Comparison of ENCODE assay signal across 22 mouse cellular contexts in the genomic region with DNA sequence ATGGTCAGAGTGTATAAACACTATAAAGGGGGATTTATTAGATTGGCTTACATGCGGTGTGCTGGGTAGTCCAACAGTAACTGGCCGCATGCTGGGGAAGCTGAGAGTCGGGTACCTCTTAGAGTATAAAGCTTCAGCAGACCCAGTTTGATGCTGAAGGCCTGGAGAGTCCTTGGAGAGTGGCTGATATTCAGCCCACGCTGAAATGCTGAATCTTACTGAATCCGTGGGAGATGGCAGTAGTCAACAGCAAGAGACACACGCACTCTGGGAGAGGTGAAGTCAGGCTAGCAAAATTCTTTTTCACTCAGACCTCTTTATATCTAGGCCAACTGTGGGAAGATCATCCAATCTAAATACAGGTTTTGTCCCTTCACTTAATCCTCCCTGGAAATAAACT.
"Had no signal": no experiment of that assay in that cellular context is flagged by ENCODE, and none has a peak within 500 bp of the region (broad histone marks: within the 10 kb centered on the region; RNA-seq: fewer than 3 reads in every experiment).

No protein-coding gene starts in this region.

- DNase-seq: heart, postnatal 10 days; heart, postnatal 14 days; heart, postnatal 36 days; heart, postnatal 4 days; kidney, adult 11 months; kidney, adult 18-20 months; kidney, adult 2 months; kidney, adult 8-10 months; kidney, adult 9 months; kidney, postnatal 10 days; kidney, postnatal 14 days; kidney, postnatal 25 days; kidney, postnatal 36 days; kidney, postnatal 4 days; layer of hippocampus, adult 9-11 months; layer of hippocampus, postnatal 36 days had no signal

- ATAC-seq: hindbrain, embryonic 16.5 days; hindbrain, postnatal 0 days; inflammation-experienced regulatory T-cells, adult 6 months; intestine, embryonic 15.5 days; intestine, embryonic 16.5 days; intestine, postnatal 0 days had no signal
